Mouse (Mus musculus): ENCODE measurements around the gene Igfbp5.

- TF ChIP-seq TAL1 (IDR thresholded peaks at IDR 0.05; ENCODE audit: low read length) (no peak), GATA1 (IDR thresholded peaks at IDR 0.05; ENCODE audit: low read length) (no peak)
These were observed 48.8 kb downstream of the Igfbp5 start for GRCm38 (mm10) chr1:72825921-72826320.
